Mouse (Mus musculus) T-helper 1 cell (primary cell): Measurements from ENCODE around the gene Slc38a9.
"Not testable (repeated sequence)": the region's sequence is repeated elsewhere in the genome, so short reads cannot be mapped to it uniquely, and the experiment has no call there.

Experiments
- in situ Hi-C: fragments of 300-600 bp; cut with MboI, MseI; formaldehyde crosslinking; loops from one replicate; pipeline ENCODE4 v1.15.1; 2025; ENCODE audit warnings: high pct_unique_total_duplicates

Gene Slc38a9

DNA sequence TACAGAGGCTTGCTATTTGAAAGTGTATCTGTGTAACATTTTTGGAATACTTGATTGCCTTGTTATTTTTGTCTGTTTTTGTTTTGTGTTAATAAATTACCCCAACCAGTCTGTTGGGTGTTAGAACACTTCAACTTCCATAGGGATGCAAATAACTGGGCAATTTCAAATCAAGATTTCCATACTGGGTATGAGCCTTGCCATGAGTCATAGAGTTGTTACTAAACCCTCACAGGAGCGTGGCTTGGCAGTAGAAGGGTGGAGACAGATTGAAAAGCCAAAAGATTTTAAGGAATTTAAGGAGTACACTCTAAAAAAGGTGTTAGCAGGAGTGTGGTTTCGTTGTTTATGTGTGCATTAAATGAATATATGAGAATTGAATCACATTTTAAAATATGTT lies 22.8 kb downstream of the Slc38a9 start:
- in situ Hi-C loops: no loop called here

DNA sequence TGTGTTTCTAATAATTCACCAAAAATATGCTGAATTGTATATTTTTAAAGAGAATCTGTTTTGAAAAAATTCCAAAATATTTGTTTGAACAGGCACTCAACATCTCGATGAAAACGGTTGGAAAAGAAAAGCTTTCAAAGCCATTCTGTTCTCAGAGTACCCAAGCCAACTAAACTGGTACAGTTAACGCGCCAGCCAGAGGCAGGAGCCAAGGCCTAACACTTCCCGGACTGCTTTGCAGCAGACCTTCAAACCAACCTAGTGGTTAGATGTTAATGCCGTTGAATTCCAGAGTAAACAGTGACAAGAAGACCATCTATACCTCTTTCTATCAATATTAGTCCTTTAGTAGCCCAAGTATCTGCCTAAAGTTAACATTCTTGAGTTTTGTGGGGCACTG lies 23.4 kb downstream of the Slc38a9 start:
- in situ Hi-C loops: no loop called here

DNA sequence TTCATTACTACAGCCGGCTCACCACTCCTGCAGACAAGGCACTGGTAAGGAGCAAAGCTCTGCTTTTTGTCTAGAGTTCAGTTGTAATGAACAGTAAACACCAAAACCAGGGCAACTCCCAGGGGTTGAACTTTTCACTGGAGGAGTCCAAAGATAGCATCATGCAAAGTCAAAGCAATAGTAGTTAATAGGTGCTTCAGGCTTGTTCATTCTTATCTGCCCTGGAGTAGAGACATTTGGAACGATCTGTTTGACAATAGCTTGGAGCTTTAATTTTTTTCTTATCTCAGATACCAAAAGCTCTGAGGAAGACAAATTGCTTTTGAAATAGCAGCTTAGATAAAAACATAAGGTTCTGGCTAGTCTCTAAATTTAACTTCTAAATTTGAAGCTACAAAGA lies 25.6 kb downstream of the Slc38a9 start:
- in situ Hi-C loops: no loop called here

DNA sequence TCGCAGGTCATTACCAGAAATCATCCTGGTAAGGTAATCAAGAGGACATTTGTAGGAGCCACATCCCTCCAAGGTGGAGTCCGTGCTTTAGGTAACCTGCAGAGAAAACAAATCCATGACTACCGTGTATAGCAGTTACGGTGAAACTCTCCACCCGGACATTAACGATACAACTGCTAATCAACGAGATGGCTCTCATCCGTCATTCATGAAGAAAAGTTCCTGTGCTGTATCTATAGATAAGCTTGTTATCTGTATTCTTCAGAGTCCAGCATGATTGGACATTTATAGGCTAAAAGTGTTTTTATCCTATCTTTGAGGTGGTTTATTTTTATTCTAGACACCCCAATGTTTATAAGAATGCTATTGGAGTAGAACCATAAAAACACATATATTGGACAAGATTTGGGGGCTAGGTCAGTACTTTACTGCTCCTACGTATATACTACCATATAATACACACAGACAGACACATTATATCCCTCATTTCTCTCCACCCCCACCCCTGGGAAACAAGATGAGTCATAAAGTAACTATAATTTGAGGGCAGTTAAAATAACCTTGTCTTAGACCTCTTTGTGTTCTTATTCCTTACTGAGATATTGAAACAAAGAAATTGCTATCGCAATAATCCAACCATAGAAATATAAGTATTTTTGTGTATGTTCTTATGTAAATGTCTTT lies 32.5 kb downstream of the Slc38a9 start:
- in situ Hi-C loops: no loop called here

DNA sequence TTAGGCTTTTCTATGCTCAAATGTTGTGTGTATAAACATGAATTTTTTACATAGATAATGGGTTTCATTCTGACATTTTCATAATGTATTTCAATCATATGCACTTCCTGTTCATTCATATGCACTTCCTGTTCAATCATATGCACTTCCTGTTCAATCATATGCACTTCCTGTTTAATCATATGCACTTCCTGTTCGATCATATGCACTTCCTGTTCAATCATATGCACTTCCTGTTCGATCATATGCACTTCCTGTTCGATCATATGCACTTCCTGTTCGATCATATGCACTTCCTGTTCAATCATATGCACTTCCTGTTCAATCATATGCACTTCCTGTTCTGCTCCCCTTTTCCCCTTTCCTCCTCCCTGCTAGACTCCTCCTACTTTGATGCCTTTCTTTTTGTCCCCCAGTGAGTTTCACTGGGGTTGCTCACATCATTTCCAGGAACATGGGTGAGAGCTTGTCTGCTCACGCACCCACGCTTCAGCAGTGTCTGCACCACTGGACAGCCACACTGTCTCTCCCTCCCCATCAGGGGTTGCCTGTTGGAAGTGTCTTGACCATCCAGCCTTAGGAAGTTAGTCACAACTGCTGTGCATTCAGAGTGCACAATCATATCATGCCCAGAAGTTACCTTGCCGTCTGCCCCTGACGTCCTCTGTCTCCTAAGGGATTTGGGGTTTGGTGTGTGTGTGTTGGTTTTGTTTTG lies 35.1 kb downstream of the Slc38a9 start:
- in situ Hi-C loops: no loop called here

DNA sequence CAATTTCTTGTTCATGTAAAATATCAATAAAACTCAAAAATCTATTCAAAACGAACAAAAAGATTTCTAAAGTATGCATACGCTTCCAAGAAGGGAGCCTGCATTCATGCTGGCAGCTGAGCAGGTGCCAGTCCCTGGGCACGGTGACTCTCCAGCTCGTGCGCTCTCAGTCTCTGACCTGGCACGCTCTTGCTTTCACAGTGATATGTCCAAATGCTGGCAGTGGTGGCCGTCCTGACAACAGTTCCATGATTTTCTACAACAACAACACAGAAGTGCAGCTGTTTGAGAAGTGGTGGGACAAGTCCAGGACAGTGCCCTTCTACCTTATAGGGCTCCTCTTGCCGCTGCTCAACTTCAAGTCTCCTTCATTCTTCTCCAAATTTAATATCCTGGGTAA lies 40.7 kb downstream of the Slc38a9 start:
- in situ Hi-C loops: no loop called here

DNA sequence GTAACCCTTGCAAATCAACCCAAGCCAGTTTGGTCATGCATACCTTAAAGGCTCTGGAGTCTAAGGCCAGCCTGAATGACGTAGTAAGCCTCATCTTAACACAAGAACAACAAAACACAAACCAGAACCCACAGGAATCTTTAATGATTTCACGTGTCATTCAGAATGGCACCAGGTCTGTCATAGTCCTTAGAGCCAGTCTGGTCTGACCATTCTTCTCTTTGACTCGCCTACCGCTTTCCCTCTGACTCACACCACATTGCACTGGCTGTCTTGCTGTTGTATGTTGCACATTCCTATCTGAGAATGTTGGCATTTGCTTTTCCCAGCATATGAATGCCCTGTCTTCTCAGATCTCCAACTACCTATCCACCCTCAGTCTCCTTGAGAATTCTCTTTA lies 45.8 kb downstream of the Slc38a9 start:
- in situ Hi-C loops: no loop called here

DNA sequence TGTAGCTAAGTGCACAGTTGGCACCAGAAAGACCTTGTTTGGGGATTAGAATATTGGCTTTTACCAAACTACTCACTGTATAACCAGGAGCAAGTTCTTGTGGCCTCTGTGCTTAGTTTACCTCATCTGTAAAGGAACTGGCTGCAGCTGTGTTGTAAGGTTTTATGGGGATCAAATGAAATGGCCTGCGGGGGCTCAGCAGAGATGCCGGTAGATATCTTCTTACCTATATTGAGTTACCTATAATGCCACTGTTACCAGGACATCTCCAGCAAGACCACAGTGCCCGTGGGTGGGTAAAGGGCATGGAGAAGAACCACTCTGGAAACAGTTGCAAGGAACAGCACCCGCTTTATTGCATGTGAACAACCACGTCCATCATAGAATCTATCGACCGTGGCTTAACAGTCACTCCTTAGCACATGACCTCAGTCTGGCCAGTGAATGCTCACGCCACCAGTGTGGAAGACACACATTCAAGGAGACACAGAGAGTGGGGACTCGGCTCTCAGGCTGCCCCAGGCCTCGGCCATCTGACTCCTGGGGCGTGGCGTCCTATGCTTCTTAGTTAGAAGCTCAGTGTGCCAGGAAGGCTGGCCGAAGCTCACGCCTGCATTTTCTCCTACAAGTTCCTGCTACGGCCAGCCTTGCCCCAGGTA lies 59.7 kb downstream of the Slc38a9 start:
- in situ Hi-C loops: no loop called here

DNA sequence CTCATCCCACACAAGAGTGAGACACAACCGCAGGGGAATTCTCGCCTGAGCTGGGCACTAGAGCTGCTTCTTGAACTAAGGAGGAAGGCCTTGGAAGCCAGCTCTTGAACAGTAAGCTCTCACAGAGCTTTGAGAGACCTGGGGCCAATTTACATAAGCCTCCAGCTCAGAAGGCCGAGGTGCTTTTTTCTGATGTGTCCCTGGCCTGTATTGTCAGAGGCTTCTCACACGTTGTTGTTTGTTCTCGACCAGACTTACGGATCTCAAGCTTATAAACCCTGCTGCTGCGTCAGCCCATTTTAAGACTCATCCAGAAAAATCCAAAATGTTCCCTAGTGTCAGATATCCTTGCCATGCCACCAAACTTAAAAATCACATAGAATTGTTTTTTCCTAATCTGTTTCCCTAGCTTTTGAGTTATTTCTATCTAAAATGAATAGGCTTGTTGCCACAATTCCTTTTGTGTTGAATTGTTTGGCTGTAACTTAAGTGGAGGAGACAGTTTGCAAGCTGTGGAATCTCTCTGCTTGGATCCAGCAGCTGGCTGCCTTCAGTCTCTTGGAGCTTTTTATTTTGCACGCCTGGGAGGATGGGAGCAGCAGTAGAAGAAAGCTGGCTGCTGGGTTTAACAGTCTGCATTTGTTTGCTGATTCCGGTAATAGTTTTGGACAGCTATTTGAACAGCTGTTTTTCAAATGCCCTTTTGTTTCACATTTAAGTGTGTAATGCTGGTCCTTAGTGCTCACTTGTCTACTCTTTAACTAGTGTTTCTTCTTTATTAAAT lies 61.6 kb downstream of the Slc38a9 start:
- in situ Hi-C loops: no loop called here

DNA sequence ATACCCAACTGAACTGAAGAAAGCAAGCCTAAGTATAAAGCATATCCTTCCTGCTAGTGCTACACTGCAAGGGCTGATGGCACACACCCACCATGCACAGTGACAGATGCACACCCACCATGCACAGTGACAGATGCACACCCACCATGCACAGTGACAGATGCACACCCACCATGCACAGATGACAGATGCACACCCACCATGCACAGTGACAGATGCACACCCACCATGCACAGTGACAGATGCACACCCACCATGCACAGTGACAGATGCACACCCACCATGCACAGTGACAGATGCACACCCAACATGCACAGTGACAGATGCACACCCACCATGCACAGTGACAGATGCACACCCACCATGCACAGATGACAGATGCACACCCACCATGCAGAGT lies 63.7 kb downstream of the Slc38a9 start:
- in situ Hi-C loops: not testable (repeated sequence)

DNA sequence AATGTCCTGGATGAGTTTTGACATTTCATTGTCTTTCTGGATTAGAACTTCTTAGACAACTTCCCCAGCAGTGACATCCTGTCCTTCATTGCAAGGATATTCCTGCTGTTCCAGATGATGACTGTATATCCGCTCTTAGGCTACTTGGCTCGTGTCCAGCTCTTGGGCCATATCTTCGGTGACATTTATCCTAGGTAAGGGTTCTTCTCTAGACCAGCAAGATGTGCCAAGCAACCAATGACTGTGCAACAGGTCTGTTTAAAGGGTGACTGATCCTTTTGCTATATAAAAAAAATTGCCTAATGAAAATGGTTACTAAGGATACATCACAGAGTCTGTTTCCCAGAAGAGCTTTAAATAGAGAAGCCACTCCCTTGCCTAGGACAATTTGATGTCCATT lies 65.5 kb downstream of the Slc38a9 start:
- in situ Hi-C loops: no loop called here

DNA sequence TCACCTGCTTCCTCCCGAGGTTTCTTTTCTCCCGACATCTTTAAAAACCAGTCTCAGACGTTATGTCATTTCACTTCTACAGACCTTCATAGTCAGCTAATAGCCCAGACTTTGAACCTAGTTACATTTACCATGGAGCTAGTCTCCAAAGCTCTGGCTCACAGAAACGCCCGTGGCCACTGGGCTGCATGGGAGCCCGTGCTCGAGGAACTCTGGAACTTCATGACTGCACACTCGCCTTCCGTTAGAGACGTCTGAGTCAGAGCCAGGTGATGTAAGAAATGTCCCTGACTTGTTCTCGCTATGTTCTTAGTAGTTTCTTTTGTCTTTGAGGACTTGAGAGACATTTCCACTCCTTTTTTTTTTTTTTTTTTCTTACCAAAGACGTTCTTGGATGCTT lies 72.8 kb downstream of the Slc38a9 start:
- in situ Hi-C loops: no loop called here

DNA sequence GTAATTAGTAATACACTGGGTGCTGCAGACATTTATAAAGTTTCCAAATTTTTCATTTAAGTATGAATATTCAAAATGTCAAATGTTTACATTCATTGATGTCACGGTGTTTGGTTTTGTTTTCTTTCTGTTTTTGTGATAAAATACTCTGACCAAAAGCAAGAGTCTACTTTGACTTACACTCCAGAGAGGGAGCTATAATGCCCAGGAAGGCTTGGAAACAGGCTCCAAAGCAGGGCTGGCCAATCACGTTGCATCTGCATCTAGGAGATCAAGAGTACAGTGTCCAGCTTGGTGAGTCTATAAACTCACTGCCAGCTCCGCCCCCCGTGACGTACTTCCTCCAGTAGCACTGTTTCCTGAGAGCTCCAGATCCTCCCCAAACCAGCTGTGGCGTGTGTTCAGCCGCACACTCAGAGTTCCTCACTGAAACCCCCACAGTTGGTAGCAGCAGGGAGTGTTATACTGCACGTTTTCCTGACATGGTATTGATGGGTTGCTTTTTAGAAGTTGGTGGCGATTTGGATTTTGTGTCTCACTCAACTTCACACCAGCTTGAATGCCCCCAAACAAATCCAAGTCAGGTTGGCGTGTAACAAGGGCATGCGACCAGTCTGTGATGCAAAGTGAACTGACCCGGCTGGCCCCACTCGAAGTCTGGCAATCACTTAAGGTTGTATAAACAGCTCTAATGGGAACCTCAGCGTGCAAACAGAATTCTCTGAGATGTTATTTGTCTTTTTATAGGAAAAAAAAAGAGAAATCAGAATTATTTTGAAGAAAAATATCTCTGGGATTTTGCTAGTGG lies 74.6 kb downstream of the Slc38a9 start:
- in situ Hi-C loops: no loop called here

DNA sequence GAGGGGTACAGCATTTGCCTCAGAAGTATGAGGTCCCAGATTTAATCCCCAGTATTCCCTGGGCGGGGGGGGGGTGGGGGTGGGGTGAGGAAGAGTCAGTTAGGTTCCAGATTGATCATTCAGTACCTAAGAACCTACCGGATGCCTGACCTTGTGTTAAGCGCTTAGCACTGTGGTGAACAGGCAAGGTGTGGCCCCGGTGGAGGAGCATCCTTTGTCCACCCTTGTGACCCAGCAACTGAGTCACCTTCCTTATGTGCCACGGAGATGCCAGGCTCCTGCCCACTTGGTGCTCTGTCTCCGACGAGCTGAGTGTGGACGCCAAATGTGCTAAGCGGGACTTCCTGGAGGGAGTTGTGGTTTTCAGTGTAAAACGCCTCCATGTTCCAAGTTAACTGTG lies 75.9 kb downstream of the Slc38a9 start:
- in situ Hi-C loops: no loop called here

DNA sequence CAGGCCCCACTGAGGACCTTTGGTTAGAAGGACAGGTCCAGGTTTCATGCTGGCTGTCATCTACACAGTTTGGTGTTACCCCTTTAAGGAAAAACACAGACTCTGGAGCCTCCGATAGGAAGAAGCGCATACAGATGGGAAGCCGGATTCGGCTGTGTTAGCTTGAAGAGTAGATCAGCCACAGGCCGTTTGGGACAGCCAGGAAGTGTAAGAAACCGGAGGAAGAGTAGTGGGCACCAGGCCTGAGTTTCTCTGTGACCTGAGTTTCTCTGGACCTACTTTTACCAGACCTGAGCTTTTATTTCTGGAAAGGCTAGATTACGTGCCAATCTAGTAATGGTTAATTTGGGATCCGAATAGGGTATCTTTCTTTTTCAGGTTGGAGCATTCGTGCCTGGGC lies 76.6 kb downstream of the Slc38a9 start:
- in situ Hi-C loops: no loop called here

DNA sequence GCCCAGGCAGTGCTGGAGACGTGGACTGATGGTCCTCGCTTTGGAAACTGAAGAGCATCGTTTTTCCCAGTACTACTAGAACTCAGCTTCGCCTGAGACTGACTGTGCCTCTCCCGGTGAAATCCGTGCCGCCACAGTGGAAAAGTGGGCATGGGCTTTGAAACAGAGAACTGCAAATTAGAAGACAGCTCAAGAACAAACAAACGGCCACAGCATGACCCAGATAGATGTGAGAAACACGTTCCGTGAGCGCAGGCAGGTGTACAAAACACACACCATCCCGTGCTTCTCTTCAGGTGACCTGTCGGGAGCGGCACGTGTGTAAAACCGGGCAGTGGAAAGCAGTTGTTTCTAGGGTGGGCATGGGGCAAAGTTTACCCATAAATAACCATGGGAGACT lies 77.5 kb downstream of the Slc38a9 start:
- in situ Hi-C loops: no loop called here

DNA sequence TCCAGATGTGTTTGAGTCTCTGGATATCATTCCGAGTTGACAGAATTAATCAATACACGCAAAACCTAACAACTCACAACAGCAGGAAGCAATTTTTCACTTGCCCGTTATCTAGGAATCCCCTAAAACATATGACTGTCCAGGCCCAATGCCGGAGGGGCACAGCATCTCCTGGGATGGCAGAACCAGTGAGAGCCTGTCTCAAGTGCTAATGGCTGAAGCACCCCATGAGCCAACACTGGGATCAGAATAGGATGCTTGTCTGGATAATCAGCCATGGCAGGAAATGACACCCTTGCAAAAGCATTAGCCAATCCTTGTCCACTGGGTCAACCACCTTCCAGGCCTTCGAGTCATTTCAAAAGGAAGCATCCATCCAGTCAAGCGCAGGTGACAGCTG lies 79.5 kb downstream of the Slc38a9 start:
- in situ Hi-C loops: no loop called here

DNA sequence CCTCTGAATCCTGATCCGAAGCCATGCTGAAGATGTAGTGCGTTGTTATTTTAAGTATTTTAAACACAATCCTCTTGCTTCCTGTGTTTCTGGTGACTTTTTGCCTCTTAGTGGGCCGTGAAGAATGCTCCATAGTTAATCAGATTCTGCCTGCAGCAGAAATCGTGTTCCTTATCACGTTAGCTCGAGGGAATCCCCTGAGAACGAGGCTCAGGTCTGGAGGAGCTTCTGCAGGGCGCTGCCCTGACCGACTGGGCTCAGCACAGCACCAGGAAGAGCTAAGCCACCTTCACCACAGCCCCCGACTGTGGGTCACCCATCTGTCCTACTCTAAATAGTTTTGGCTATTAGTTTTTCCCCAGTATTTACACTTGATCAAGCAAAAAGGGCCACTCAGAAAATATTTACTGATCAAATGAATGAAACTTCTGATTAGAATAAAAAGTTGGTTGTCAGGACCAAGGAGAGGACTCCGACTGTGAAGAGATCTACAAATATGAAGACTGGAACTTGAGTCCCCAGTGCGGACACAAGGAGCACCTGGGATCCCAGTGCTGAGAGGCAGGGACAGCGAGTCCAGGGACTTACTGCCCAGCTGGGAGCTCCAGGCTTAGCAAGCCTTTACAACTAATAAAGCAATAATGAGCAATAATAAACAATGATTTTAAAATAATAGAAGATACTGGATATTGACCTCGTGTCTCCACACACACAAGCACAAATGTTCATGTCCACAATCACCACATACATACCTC lies 81.7 kb downstream of the Slc38a9 start:
- in situ Hi-C loops: no loop called here

DNA sequence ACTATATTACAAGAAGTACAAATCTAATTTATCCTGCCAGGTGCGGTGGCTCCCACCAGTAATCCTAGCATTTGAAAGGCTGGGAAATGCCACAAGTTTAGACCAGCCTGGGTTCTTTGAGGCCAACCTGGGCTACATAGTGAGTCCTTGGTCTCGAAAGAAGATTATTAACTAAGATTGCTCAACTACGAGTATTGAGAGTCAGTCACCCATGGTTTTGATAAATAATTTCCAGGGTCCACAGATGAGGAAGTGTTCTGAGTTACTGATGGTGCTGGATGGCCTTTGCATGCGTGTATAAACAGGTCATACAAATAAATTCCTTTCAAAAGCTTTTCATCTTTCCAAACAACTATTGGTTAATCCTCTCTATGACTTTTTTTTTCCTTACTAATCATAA lies 83.1 kb downstream of the Slc38a9 start:
- in situ Hi-C loops: no loop called here

DNA sequence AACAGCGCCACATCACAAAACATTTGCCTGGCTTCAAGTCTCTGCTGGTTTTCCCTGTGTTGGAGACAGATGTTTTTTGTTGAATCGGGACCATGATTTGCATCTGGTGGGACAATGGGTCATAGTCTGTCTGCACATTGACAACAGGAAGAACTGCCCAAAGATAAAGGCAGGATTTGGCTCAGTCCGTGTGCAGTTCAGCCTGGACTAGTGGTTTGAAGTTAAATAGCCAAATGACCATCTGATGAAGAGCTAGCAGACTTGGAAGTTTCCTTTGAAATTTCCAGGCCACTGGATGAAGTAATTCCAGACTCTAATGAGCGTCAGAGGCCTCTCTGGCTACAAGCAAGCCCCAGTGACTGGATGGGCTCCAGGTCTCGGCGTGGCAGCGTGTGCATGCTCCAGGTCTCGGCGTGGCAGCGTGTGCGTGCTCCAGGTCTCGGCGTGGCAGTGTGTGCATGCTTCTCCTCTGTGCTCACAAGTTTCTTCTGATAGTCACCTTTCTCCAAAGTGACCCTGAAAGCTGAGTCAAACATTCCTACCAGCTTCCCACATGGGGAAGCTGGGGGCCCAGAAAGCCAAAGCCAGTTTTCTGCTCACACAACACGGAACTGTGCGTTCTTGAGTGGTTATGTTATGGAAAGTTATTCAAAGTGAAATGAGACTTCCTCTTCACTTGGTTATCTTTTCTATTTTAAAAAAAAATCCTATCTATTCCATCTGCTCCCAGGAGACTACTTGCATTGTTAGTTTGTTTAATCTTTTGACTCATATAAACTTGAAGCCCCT lies 83.7 kb downstream of the Slc38a9 start:
- in situ Hi-C loops: no loop called here
